Mouse (Mus musculus): ENCODE measurements around the gene Serpina11. TPM values are rescaled to one million over a fixed set of nuclear protein-coding genes. Genes with fewer than 3 reads are reported as not detected.

Gene Serpina11
- polyA plus RNA-seq, 1 experiment from 2014 or later, result 244 TPM

- no peaks in the 10 kb centered on the region for H3K9me3 ChIP-seq (ENCODE audit: low read length)
- ATAC-seq, result no peak
- DNase-seq, result no peak
- no peaks in the 10 kb centered on the region for H3K27me3 ChIP-seq (ENCODE audit: insufficient read depth, low read length)
- no peak overlapping the region for H3K4me3 ChIP-seq (ENCODE audit: low read depth, low read length)
- H3K9ac ChIP-seq (replicated peaks), result no peak overlapping the region
- peaks cover 5% of the 10 kb centered on the region; the same call in 1 of the 2 replicates for H3K36me3 ChIP-seq (replicated peaks; ENCODE audit: insufficient read depth, low read length)
- 64% methylated on average over 7 of the region's 7 CpGs for WGBS (ENCODE audit: insufficient replicate concordance)
- H3K27ac ChIP-seq (ENCODE audit: low read depth), result no peak overlapping the region
- no peak for TF ChIP-seq EP300 (IDR thresholded peaks at IDR 0.05; ENCODE audit: low read depth)
- no peak overlapping the region for H3K4me2 ChIP-seq (ENCODE audit: low read depth, low read length)
- H3K4me1 ChIP-seq (ENCODE audit: insufficient read depth), result peaks cover 9% of the 10 kb centered on the region; the same call in 1 of the 2 replicates
Observed at GRCm38 (mm10) chr12:103981646-103982360, 8.0 kb downstream of the Serpina11 start.

GRCm38 (mm10) chr12:103978294-103978693, 11.5 kb downstream of the Serpina11 start:
- Histone ChIP-seq H3K4me1 (ENCODE audit: insufficient read depth) (no peaks in the 10 kb centered on the region), H3K27me3 (ENCODE audit: insufficient read depth, low read length) (no peaks in the 10 kb centered on the region), H3K9ac (replicated peaks) (no peak overlapping the region), H3K9me3 (ENCODE audit: low read length) (no peaks in the 10 kb centered on the region), H3K4me2 (ENCODE audit: low read depth, low read length) (no peak overlapping the region), H3K4me3 (ENCODE audit: low read depth, low read length) (no peak overlapping the region), H3K36me3 (replicated peaks; ENCODE audit: insufficient read depth, low read length) (no peaks in the 10 kb centered on the region), H3K27ac (ENCODE audit: low read depth) (no peak overlapping the region)
- WGBS (ENCODE audit: insufficient replicate concordance), result 84% methylated on average over 10 of the region's 10 CpGs
- TF ChIP-seq EP300 (IDR thresholded peaks at IDR 0.05; ENCODE audit: low read depth) (no peak), CTCF (IDR thresholded peaks at IDR 0.05; ENCODE audit: low read depth) (no peak)
- ATAC-seq (no peak), DNase-seq (no peak)

- no peak for TF ChIP-seq EP300 (IDR thresholded peaks at IDR 0.05; ENCODE audit: low read depth)
- TF ChIP-seq CTCF (IDR thresholded peaks at IDR 0.05; ENCODE audit: low read depth), result peak; percentile 79
- Histone ChIP-seq H3K4me2 (ENCODE audit: low read depth, low read length) (no peak overlapping the region), H3K9me3 (ENCODE audit: low read length) (no peaks in the 10 kb centered on the region), H3K36me3 (replicated peaks; ENCODE audit: insufficient read depth, low read length) (no peaks in the 10 kb centered on the region), H3K4me1 (ENCODE audit: insufficient read depth) (no peaks in the 10 kb centered on the region), H3K4me3 (ENCODE audit: low read depth, low read length) (no peak overlapping the region), H3K27ac (ENCODE audit: low read depth) (no peak overlapping the region), H3K27me3 (ENCODE audit: insufficient read depth, low read length) (no peaks in the 10 kb centered on the region), H3K9ac (replicated peaks) (no peak overlapping the region)
- ATAC-seq (peak; percentile 56; the same call in 1 of the 2 replicates), DNase-seq (peak; percentile 70)
- 21% methylated on average over 5 of the region's 5 CpGs for WGBS (ENCODE audit: insufficient replicate concordance)
Observed at GRCm38 (mm10) chr12:103977846-103978245, 11.9 kb downstream of the Serpina11 start.

- DNase-seq (no peak), ATAC-seq (no peak; the same call in 1 of the 2 replicates)
- Histone ChIP-seq H3K9me3 (ENCODE audit: low read length) (no peaks in the 10 kb centered on the region), H3K27ac (ENCODE audit: low read depth) (no peak overlapping the region), H3K4me2 (ENCODE audit: low read depth, low read length) (no peak overlapping the region), H3K36me3 (replicated peaks; ENCODE audit: insufficient read depth, low read length) (no peaks in the 10 kb centered on the region), H3K27me3 (ENCODE audit: insufficient read depth, low read length) (no peaks in the 10 kb centered on the region), H3K4me3 (ENCODE audit: low read depth, low read length) (no peak overlapping the region), H3K4me1 (ENCODE audit: insufficient read depth) (no peaks in the 10 kb centered on the region), H3K9ac (replicated peaks) (no peak overlapping the region)
- TF ChIP-seq CTCF (IDR thresholded peaks at IDR 0.05; ENCODE audit: low read depth), result no peak
- no peak for TF ChIP-seq EP300 (IDR thresholded peaks at IDR 0.05; ENCODE audit: low read depth)
- 67% methylated on average over 3 of the region's 3 CpGs for WGBS (ENCODE audit: insufficient replicate concordance)
Observed at GRCm38 (mm10) chr12:103977060-103977459, 12.7 kb downstream of the Serpina11 start.

- Histone ChIP-seq H3K9me3 (ENCODE audit: low read length) (no peaks in the 10 kb centered on the region), H3K4me1 (ENCODE audit: insufficient read depth) (peaks cover 4% of the 10 kb centered on the region; the same call in 1 of the 2 replicates), H3K9ac (replicated peaks) (no peak overlapping the region), H3K36me3 (replicated peaks; ENCODE audit: insufficient read depth, low read length) (no peaks in the 10 kb centered on the region), H3K27ac (ENCODE audit: low read depth) (no peak overlapping the region), H3K4me3 (ENCODE audit: low read depth, low read length) (no peak overlapping the region), H3K4me2 (ENCODE audit: low read depth, low read length) (no peak overlapping the region), H3K27me3 (ENCODE audit: insufficient read depth, low read length) (no peaks in the 10 kb centered on the region)
- 79% methylated on average over 4 of the region's 4 CpGs for WGBS (ENCODE audit: insufficient replicate concordance)
- ATAC-seq, result no peak
- no peak for DNase-seq
- TF ChIP-seq CTCF (IDR thresholded peaks at IDR 0.05; ENCODE audit: low read depth) (no peak), EP300 (IDR thresholded peaks at IDR 0.05; ENCODE audit: low read depth) (no peak)
Observed at GRCm38 (mm10) chr12:103971080-103971479, 18.7 kb downstream of the Serpina11 start.

GRCm38 (mm10) chr12:103969577-103970116, 20.1 kb downstream of the Serpina11 start:
- ATAC-seq, result no peak
- TF ChIP-seq EP300 (IDR thresholded peaks at IDR 0.05; ENCODE audit: low read depth) (no peak), CTCF (IDR thresholded peaks at IDR 0.05; ENCODE audit: low read depth) (no peak)
- WGBS (ENCODE audit: insufficient replicate concordance), result 77% methylated on average over 9 of the region's 9 CpGs
- Histone ChIP-seq H3K4me1 (ENCODE audit: insufficient read depth) (peaks cover 4% of the 10 kb centered on the region; the same call in 1 of the 2 replicates), H3K9ac (replicated peaks) (no peak overlapping the region), H3K27ac (ENCODE audit: low read depth) (no peak overlapping the region), H3K36me3 (replicated peaks; ENCODE audit: insufficient read depth, low read length) (no peaks in the 10 kb centered on the region), H3K9me3 (ENCODE audit: low read length) (no peaks in the 10 kb centered on the region), H3K4me2 (ENCODE audit: low read depth, low read length) (no peak overlapping the region), H3K4me3 (ENCODE audit: low read depth, low read length) (no peak overlapping the region), H3K27me3 (ENCODE audit: insufficient read depth, low read length) (no peaks in the 10 kb centered on the region)
- no peak for DNase-seq

Measured in liver, postnatal 0 days (tissue).